Mouse (Mus musculus) macrophage (primary cell): ENCODE results near the gene Zc3h12c. TPM values are rescaled to one million over a fixed set of nuclear protein-coding genes. Genes with fewer than 3 reads are reported as not detected.

Source experiments
- H3K27ac ChIP-seq: fragments of 350-480 bp; formaldehyde crosslinking; 2 replicates; pipeline ENCODE4 v1.9.0; 2021
- H3K36me3 ChIP-seq: fragments of 350-480 bp; formaldehyde crosslinking; 2 replicates; pipeline ENCODE4 v1.9.0; 2021; ENCODE audit errors: inconsistent target
- H3K4me3 ChIP-seq: fragments of 350-480 bp; formaldehyde crosslinking; 2 replicates; pipeline ENCODE4 v1.9.0; 2021; ENCODE audit errors: inconsistent target
- H3K79me2 ChIP-seq: fragments of 350-480 bp; formaldehyde crosslinking; 2 replicates; pipeline ENCODE4 v1.9.0; 2021; ENCODE audit errors: inconsistent target
- WGBS: methylation state at CpG from one replicate; pipeline ENCODE4 v1.1.7; 2026; ENCODE audit warnings: inconsistent platforms; ENCODE audit not compliant: missing documents; 5-methylcytosine and 5-hydroxymethylcytosine counted together
- polyA plus RNA-seq: library from polyadenylated mRNA; stranded (reverse); fragments of 250-400 nt; gene quantifications from 3 replicates; pipeline ENCODE4 v1.2.4, GENCODE M21; 2018; ENCODE audit warnings: inconsistent platforms

Gene Zc3h12c
- polyA plus RNA-seq, 1 experiment from 2014 or later: 2.5 TPM

- Histone ChIP-seq H3K27ac (no peak overlapping the region), H3K79me2 (peaks cover 95% of the 10 kb centered on the region), H3K4me3 (no peak overlapping the region), H3K36me3 (no peaks in the 10 kb centered on the region)
- 95% methylated on average over 6 of the region's 6 CpGs for WGBS
Observed at GRCm38 (mm10) chr9:52152076-52152826, 16.1 kb downstream of the Zc3h12c start.

GRCm38 (mm10) chr9:52149768-52150167, 18.6 kb downstream of the Zc3h12c start:
- Histone ChIP-seq H3K79me2 (peaks cover 95% of the 10 kb centered on the region), H3K27ac (no peak overlapping the region), H3K4me3 (no peak overlapping the region), H3K36me3 (no peaks in the 10 kb centered on the region)
- 100% methylated on average over 2 of the region's 6 CpGs for WGBS

- Histone ChIP-seq H3K36me3 (no peaks in the 10 kb centered on the region), H3K79me2 (peaks cover 99% of the 10 kb centered on the region), H3K4me3 (no peak overlapping the region), H3K27ac (no peak overlapping the region)
- WGBS: 95% methylated on average over 4 of the region's 4 CpGs
Observed at GRCm38 (mm10) chr9:52149286-52149685, 19.1 kb downstream of the Zc3h12c start.

- Histone ChIP-seq H3K36me3 (no peaks in the 10 kb centered on the region), H3K79me2 (peaks cover 100% of the 10 kb centered on the region), H3K4me3 (no peak overlapping the region), H3K27ac (no peak overlapping the region)
- 86% methylated on average over 4 of the region's 4 CpGs for WGBS
Observed at GRCm38 (mm10) chr9:52148831-52149230, 19.5 kb downstream of the Zc3h12c start.

GRCm38 (mm10) chr9:52148311-52148710, 20.1 kb downstream of the Zc3h12c start:
- Histone ChIP-seq H3K79me2 (peaks cover 99% of the 10 kb centered on the region), H3K36me3 (no peaks in the 10 kb centered on the region), H3K27ac (no peak overlapping the region), H3K4me3 (no peak overlapping the region)
- 86% methylated on average over 3 of the region's 3 CpGs for WGBS

GRCm38 (mm10) chr9:52146241-52146640, 22.1 kb downstream of the Zc3h12c start:
- WGBS: 97% methylated on average over 4 of the region's 4 CpGs
- no peaks in the 10 kb centered on the region for H3K36me3 ChIP-seq
- H3K4me3 ChIP-seq: no peak overlapping the region
- H3K79me2 ChIP-seq: peaks cover 93% of the 10 kb centered on the region
- H3K27ac ChIP-seq: no peak overlapping the region

GRCm38 (mm10) chr9:52132771-52133170, 35.6 kb downstream of the Zc3h12c start:
- no peak overlapping the region for H3K4me3 ChIP-seq
- H3K79me2 ChIP-seq: peaks cover 88% of the 10 kb centered on the region
- WGBS: 54% methylated on average over 2 of the region's 2 CpGs
- H3K36me3 ChIP-seq: 0 out of 2 replicates have a peak, but pooled peaks cover 4% of the 10 kb centered on the region
- no peak overlapping the region for H3K27ac ChIP-seq

- no peak overlapping the region for H3K27ac ChIP-seq
- H3K36me3 ChIP-seq: peaks cover 9% of the 10 kb centered on the region; the same call in 1 of the 2 replicates
- 94% methylated on average over 4 of the region's 4 CpGs for WGBS
- H3K79me2 ChIP-seq: peaks cover 65% of the 10 kb centered on the region; the same call in 1 of the 2 replicates
- no peak overlapping the region for H3K4me3 ChIP-seq
Observed at GRCm38 (mm10) chr9:52130348-52130747, 38.0 kb downstream of the Zc3h12c start.

GRCm38 (mm10) chr9:52125225-52125624, 43.1 kb downstream of the Zc3h12c start:
- no peak overlapping the region for H3K4me3 ChIP-seq
- 96% methylated on average over 6 of the region's 6 CpGs for WGBS
- peaks cover 23% of the 10 kb centered on the region; the same call in 1 of the 2 replicates for H3K36me3 ChIP-seq
- H3K27ac ChIP-seq: no peak overlapping the region
- H3K79me2 ChIP-seq: peaks cover 22% of the 10 kb centered on the region; the same call in 1 of the 2 replicates

- Histone ChIP-seq H3K36me3 (peaks cover 41% of the 10 kb centered on the region), H3K4me3 (no peak overlapping the region), H3K27ac (no peak overlapping the region), H3K79me2 (no peaks in the 10 kb centered on the region)
- WGBS: 100% methylated on average over 4 of the region's 4 CpGs
Observed at GRCm38 (mm10) chr9:52119212-52119611, 49.2 kb downstream of the Zc3h12c start.

- 95% methylated on average over 5 of the region's 5 CpGs for WGBS
- Histone ChIP-seq H3K27ac (no peak overlapping the region), H3K36me3 (peaks cover 26% of the 10 kb centered on the region), H3K4me3 (no peak overlapping the region), H3K79me2 (no peaks in the 10 kb centered on the region)
Observed at GRCm38 (mm10) chr9:52113091-52113490, 55.3 kb downstream of the Zc3h12c start.

GRCm38 (mm10) chr9:52110738-52111137, 57.6 kb downstream of the Zc3h12c start:
- peaks cover 8% of the 10 kb centered on the region for H3K36me3 ChIP-seq
- no peak overlapping the region for H3K4me3 ChIP-seq
- H3K27ac ChIP-seq: no peak overlapping the region
- H3K79me2 ChIP-seq: no peaks in the 10 kb centered on the region
- 87% methylated on average over 3 of the region's 3 CpGs for WGBS

GRCm38 (mm10) chr9:52107161-52107560, 61.2 kb downstream of the Zc3h12c start:
- no peak overlapping the region for H3K4me3 ChIP-seq
- 95% methylated on average over 3 of the region's 3 CpGs for WGBS
- no peaks in the 10 kb centered on the region for H3K79me2 ChIP-seq
- H3K36me3 ChIP-seq: no peaks in the 10 kb centered on the region; the same call in none of the 2 replicates
- no peak overlapping the region for H3K27ac ChIP-seq

- Histone ChIP-seq H3K27ac (no peak overlapping the region), H3K4me3 (no peak overlapping the region), H3K36me3 (no peaks in the 10 kb centered on the region), H3K79me2 (no peaks in the 10 kb centered on the region)
- WGBS: 96% methylated on average over 6 of the region's 6 CpGs
Observed at GRCm38 (mm10) chr9:52105423-52105822, 62.9 kb downstream of the Zc3h12c start.

GRCm38 (mm10) chr9:52104225-52104615, 64.2 kb downstream of the Zc3h12c start:
- H3K36me3 ChIP-seq: no peaks in the 10 kb centered on the region
- no peak overlapping the region for H3K4me3 ChIP-seq
- H3K79me2 ChIP-seq: no peaks in the 10 kb centered on the region
- no peak overlapping the region for H3K27ac ChIP-seq
- WGBS: 93% methylated on average over 8 of the region's 8 CpGs
